In the genomic region with DNA sequence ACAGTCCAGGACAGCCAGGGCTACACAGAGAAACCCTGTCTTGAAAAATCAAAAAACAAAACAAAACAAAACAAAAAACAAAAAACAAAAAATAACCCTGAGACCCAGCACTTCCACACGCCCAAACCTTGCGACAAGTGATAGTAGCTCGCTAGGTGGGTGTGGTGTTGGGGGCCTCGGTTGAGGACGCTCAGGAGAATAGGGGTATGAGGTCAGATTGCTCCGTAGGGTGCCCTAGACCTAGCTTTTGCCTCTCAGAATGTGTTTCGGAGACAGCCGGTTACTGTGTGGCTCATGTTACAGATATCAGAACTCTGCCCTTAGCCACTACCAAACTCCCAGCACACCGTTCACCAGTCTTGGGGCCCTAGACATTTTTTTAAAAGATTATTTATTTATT, we compare ENCODE assay signal across 11 mouse cellular contexts. TPM values are rescaled to one million over a fixed set of nuclear protein-coding genes. Genes with fewer than 3 reads are reported as not detected.
DNase-seq lines count a peak whose midpoint lies in the region; ATAC-seq lines count a peak whose summit lies in the region.
"Had no signal": no experiment of that assay in that cellular context is flagged by ENCODE, and none has a peak within 500 bp of the region (broad histone marks: within the 10 kb centered on the region; RNA-seq: fewer than 3 reads in every experiment).

No protein-coding gene starts in this region.

- H3K36me3 ChIP-seq in forebrain, embryonic 10.5 days (replicated peaks) = peaks cover 10% of the 10 kb centered on the region
- peaks cover 7% of the 10 kb centered on the region; the same call in 1 of the 2 replicates for H3K36me3 ChIP-seq in forebrain, embryonic 16.5 days (ENCODE audit: control insufficient read depth, insufficient read depth)
- peaks cover 10% of the 10 kb centered on the region for H3K36me3 ChIP-seq in kidney, embryonic 15.5 days
- peaks cover 10% of the 10 kb centered on the region for H3K36me3 ChIP-seq in embryonic facial prominence, embryonic 14.5 days (ENCODE audit: control insufficient read depth, insufficient read depth, low read length)
- H3K36me3 ChIP-seq in liver, embryonic 13.5 days = peaks cover 5% of the 10 kb centered on the region

- WGBS in forebrain, embryonic 10.5 days = 81% methylated on average over 9 of the region's 9 CpGs
- WGBS in forebrain, embryonic 16.5 days = 82% methylated on average over 9 of the region's 9 CpGs
- 72% methylated on average over 9 of the region's 9 CpGs for WGBS in kidney, embryonic 15.5 days
- 71% methylated on average over 9 of the region's 9 CpGs for WGBS in embryonic facial prominence, embryonic 14.5 days
- WGBS in liver, embryonic 13.5 days (ENCODE audit: insufficient replicate concordance) = 27% methylated on average over 9 of the region's 9 CpGs

- peak overlapping the region; percentile 57 for H3K4me3 ChIP-seq in forebrain, embryonic 10.5 days
- no peak overlapping the region for H3K4me3 ChIP-seq in forebrain, embryonic 16.5 days (replicated peaks; ENCODE audit: low read length)
- peak overlapping the region; percentile 49; the same call in 1 of the 2 replicates for H3K4me3 ChIP-seq in kidney, embryonic 15.5 days (replicated peaks)
- no peak overlapping the region for H3K4me3 ChIP-seq in embryonic facial prominence, embryonic 14.5 days (ENCODE audit: low read depth, low read length)
- peak overlapping the region; percentile 64 for H3K4me3 ChIP-seq in liver, embryonic 13.5 days (replicated peaks)

- H3K9ac ChIP-seq in forebrain, embryonic 16.5 days (replicated peaks; ENCODE audit: low read depth, low read length) = no peak overlapping the region
- no peak overlapping the region for H3K9ac ChIP-seq in kidney, embryonic 15.5 days
- no peak overlapping the region for H3K9ac ChIP-seq in embryonic facial prominence, embryonic 14.5 days (ENCODE audit: low read depth, low read length)
- peak overlapping the region; percentile 68 for H3K9ac ChIP-seq in liver, embryonic 13.5 days

- no peak for ATAC-seq in forebrain, embryonic 16.5 days
- no peak for ATAC-seq in kidney, embryonic 15.5 days (replicated peaks; ENCODE audit: low FRiP score)
- no peak for ATAC-seq in embryonic facial prominence, embryonic 14.5 days (ENCODE audit: low read depth)
- ATAC-seq in liver, embryonic 13.5 days (ENCODE audit: low read depth) = peak; percentile 71

- H3K4me2 ChIP-seq in forebrain, embryonic 16.5 days (ENCODE audit: low read length) = no peak overlapping the region
- peak overlapping the region; percentile 72 for H3K4me2 ChIP-seq in kidney, embryonic 15.5 days
- peak overlapping the region; percentile 68; the same call in 1 of the 2 replicates for H3K4me2 ChIP-seq in embryonic facial prominence, embryonic 14.5 days (ENCODE audit: low read depth, low read length)
- peak overlapping the region; percentile 84 for H3K4me2 ChIP-seq in liver, embryonic 13.5 days

- peak overlapping the region; percentile 78 for H3K27ac ChIP-seq in forebrain, embryonic 10.5 days
- no peak overlapping the region for H3K27ac ChIP-seq in forebrain, embryonic 16.5 days (ENCODE audit: low read length)
- no peak overlapping the region; the same call in 1 of the 2 replicates for H3K27ac ChIP-seq in kidney, embryonic 15.5 days
- no peak overlapping the region for H3K27ac ChIP-seq in embryonic facial prominence, embryonic 14.5 days (replicated peaks; ENCODE audit: low read depth, low read length)
- H3K27ac ChIP-seq in liver, embryonic 13.5 days = peak overlapping the region; percentile 87

- H3K27me3 ChIP-seq in forebrain, embryonic 10.5 days (ENCODE audit: poor library complexity, severe bottlenecking) = no peaks in the 10 kb centered on the region
- H3K27me3 ChIP-seq in forebrain, embryonic 16.5 days (replicated peaks; ENCODE audit: control insufficient read depth, insufficient read depth, low read length) = no peaks in the 10 kb centered on the region
- H3K27me3 ChIP-seq in kidney, embryonic 15.5 days = no peaks in the 10 kb centered on the region
- H3K27me3 ChIP-seq in embryonic facial prominence, embryonic 14.5 days (replicated peaks; ENCODE audit: control insufficient read depth, insufficient read depth, low read length) = no peaks in the 10 kb centered on the region
- H3K27me3 ChIP-seq in liver, embryonic 13.5 days = no peaks in the 10 kb centered on the region
- H3K27me3 ChIP-seq: megakaryocyte, embryonic 14.5 days had no signal

- no peaks in the 10 kb centered on the region for H3K9me3 ChIP-seq in forebrain, embryonic 10.5 days
- no peaks in the 10 kb centered on the region for H3K9me3 ChIP-seq in forebrain, embryonic 16.5 days (ENCODE audit: control insufficient read depth, low read length)
- no peaks in the 10 kb centered on the region for H3K9me3 ChIP-seq in kidney, embryonic 15.5 days (replicated peaks)
- no peaks in the 10 kb centered on the region for H3K9me3 ChIP-seq in embryonic facial prominence, embryonic 14.5 days (ENCODE audit: control insufficient read depth, low read length)
- H3K9me3 ChIP-seq in liver, embryonic 13.5 days (replicated peaks) = no peaks in the 10 kb centered on the region
- H3K9me3 ChIP-seq: megakaryocyte, embryonic 14.5 days had no signal

- DNase-seq in forebrain, embryonic 10.5 days (ENCODE audit: extremely low spot score, low spot score) = no peak
- DNase-seq in kidney, postnatal 4 days = no peak
- DNase-seq in embryonic facial prominence, embryonic 14.5 days (ENCODE audit: low spot score) = no peak
- DNase-seq in liver, embryonic 13.5 days = no peak
- DNase-seq in gastrocnemius, adult 18-20 months (ENCODE audit: low spot score) = no peak
- no peak for DNase-seq in layer of hippocampus, adult 9-10 months (ENCODE audit: low spot score)

- H3K4me1 ChIP-seq in forebrain, embryonic 10.5 days = peaks cover 20% of the 10 kb centered on the region
- peaks cover 7% of the 10 kb centered on the region for H3K4me1 ChIP-seq in forebrain, embryonic 16.5 days (replicated peaks; ENCODE audit: control insufficient read depth, insufficient read depth, low read length)
- H3K4me1 ChIP-seq in kidney, embryonic 15.5 days = peaks cover 19% of the 10 kb centered on the region
- H3K4me1 ChIP-seq in embryonic facial prominence, embryonic 14.5 days (ENCODE audit: control insufficient read depth, insufficient read depth, low read length) = no peaks in the 10 kb centered on the region; the same call in 1 of the 2 replicates
- H3K4me1 ChIP-seq in liver, embryonic 13.5 days (replicated peaks) = peaks cover 54% of the 10 kb centered on the region

RNA-seq across cellular contexts. Expression of a gene that starts 7.4 kb away (rescaled TPM):
- 1.2 TPM in 2 replicates for polyA plus RNA-seq in forebrain, embryonic 10.5 days (2016; fragmentation: Nextera tagmentation; extraction: Ambion mirVana)
- 0.24 and 0.27 TPM in 2 replicates for polyA plus RNA-seq in forebrain, embryonic 16.5 days (2015; fragmentation: Nextera tagmentation; extraction: Ambion mirVana)
- 27.8 and 29.1 TPM in 2 replicates for polyA plus RNA-seq in kidney, embryonic 15.5 days (2015; fragmentation: Nextera tagmentation; extraction: Ambion mirVana)
- polyA plus RNA-seq in embryonic facial prominence, embryonic 14.5 days (2014; fragmentation: Nextera tagmentation; extraction: Ambion mirVana) = 6.4 and 6.9 TPM in 2 replicates
- 6.6 and 6.9 TPM in 2 replicates for polyA plus RNA-seq in liver, embryonic 13.5 days (2015; fragmentation: Nextera tagmentation; extraction: Ambion mirVana)
- not detected for total RNA-seq in gastrocnemius, adult 18-20 months (2021)
- total RNA-seq: granulocyte monocyte progenitor cell, adult 5-6 weeks; layer of hippocampus, postnatal 10 days had no signal

RNA-seq across cellular contexts. Expression of a gene that starts 12.3 kb away (rescaled TPM):
- 13.9 and 15.7 TPM in 2 replicates for polyA plus RNA-seq in forebrain, embryonic 10.5 days (2016; fragmentation: Nextera tagmentation; extraction: Ambion mirVana)
- polyA plus RNA-seq in forebrain, embryonic 16.5 days (2015; fragmentation: Nextera tagmentation; extraction: Ambion mirVana) = 7.6 and 11.1 TPM in 2 replicates
- polyA plus RNA-seq in kidney, embryonic 15.5 days (2015; fragmentation: Nextera tagmentation; extraction: Ambion mirVana) = 11.3 and 11.4 TPM in 2 replicates
- polyA plus RNA-seq in embryonic facial prominence, embryonic 14.5 days (2014; fragmentation: Nextera tagmentation; extraction: Ambion mirVana) = 4.7 and 6.4 TPM in 2 replicates
- polyA plus RNA-seq in liver, embryonic 13.5 days (2015; fragmentation: Nextera tagmentation; extraction: Ambion mirVana) = 3.5 and 3.8 TPM in 2 replicates
- total RNA-seq in gastrocnemius, adult 18-20 months (2021) = not detected

RNA-seq across cellular contexts. Expression of a gene that starts 14.7 kb away (rescaled TPM):
- 298 and 315 TPM in 2 replicates for polyA plus RNA-seq in forebrain, embryonic 10.5 days (2016; fragmentation: Nextera tagmentation; extraction: Ambion mirVana)
- 216 and 220 TPM in 2 replicates for polyA plus RNA-seq in forebrain, embryonic 16.5 days (2015; fragmentation: Nextera tagmentation; extraction: Ambion mirVana)
- 287 and 288 TPM in 2 replicates for polyA plus RNA-seq in kidney, embryonic 15.5 days (2015; fragmentation: Nextera tagmentation; extraction: Ambion mirVana)
- polyA plus RNA-seq in embryonic facial prominence, embryonic 14.5 days (2014; fragmentation: Nextera tagmentation; extraction: Ambion mirVana) = 288 and 308 TPM in 2 replicates
- 211 and 222 TPM in 2 replicates for polyA plus RNA-seq in liver, embryonic 13.5 days (2015; fragmentation: Nextera tagmentation; extraction: Ambion mirVana)
- 100 to 1,000 TPM; 132 to 136 TPM for total RNA-seq in gastrocnemius, adult 18-20 months (2021)

RNA-seq across cellular contexts. Expression of a gene that starts 14.7 kb away (rescaled TPM):
- polyA plus RNA-seq in forebrain, embryonic 10.5 days (2016; fragmentation: Nextera tagmentation; extraction: Ambion mirVana) = 224 and 227 TPM in 2 replicates
- polyA plus RNA-seq in forebrain, embryonic 16.5 days (2015; fragmentation: Nextera tagmentation; extraction: Ambion mirVana) = 139 and 164 TPM in 2 replicates
- polyA plus RNA-seq in kidney, embryonic 15.5 days (2015; fragmentation: Nextera tagmentation; extraction: Ambion mirVana) = 209 and 215 TPM in 2 replicates
- 166 and 174 TPM in 2 replicates for polyA plus RNA-seq in embryonic facial prominence, embryonic 14.5 days (2014; fragmentation: Nextera tagmentation; extraction: Ambion mirVana)
- polyA plus RNA-seq in liver, embryonic 13.5 days (2015; fragmentation: Nextera tagmentation; extraction: Ambion mirVana) = 142 and 153 TPM in 2 replicates
- total RNA-seq in gastrocnemius, adult 18-20 months (2021) = 10 to 100 TPM; 28.8 to 32.9 TPM

RNA-seq across cellular contexts. Expression of a gene that starts 28.3 kb away (rescaled TPM):
- 2.0 and 2.2 TPM in 2 replicates for polyA plus RNA-seq in forebrain, embryonic 10.5 days (2016; fragmentation: Nextera tagmentation; extraction: Ambion mirVana)
- 2.6 and 4.0 TPM in 2 replicates for polyA plus RNA-seq in forebrain, embryonic 16.5 days (2015; fragmentation: Nextera tagmentation; extraction: Ambion mirVana)
- 2.1 and 2.4 TPM in 2 replicates for polyA plus RNA-seq in kidney, embryonic 15.5 days (2015; fragmentation: Nextera tagmentation; extraction: Ambion mirVana)
- polyA plus RNA-seq in embryonic facial prominence, embryonic 14.5 days (2014; fragmentation: Nextera tagmentation; extraction: Ambion mirVana) = 1.7 and 2.4 TPM in 2 replicates
- polyA plus RNA-seq in liver, embryonic 13.5 days (2015; fragmentation: Nextera tagmentation; extraction: Ambion mirVana) = 0.31 and 0.51 TPM in 2 replicates
- total RNA-seq in gastrocnemius, adult 18-20 months (2021) = under 1 TPM; 0.71 to 0.84 TPM

Comparison
In these comparisons a context has a peak if more than half of its experiments do, and no peak if none do; other contexts are left out.
1. H3K27ac ChIP-seq: peak in forebrain, embryonic 10.5 days (single experiment) and liver, embryonic 13.5 days (single experiment); none in forebrain, embryonic 16.5 days (single experiment), kidney, embryonic 15.5 days (single experiment) and embryonic facial prominence, embryonic 14.5 days (single experiment).
2. H3K4me3 ChIP-seq: peak in forebrain, embryonic 10.5 days (single experiment), kidney, embryonic 15.5 days (single experiment) and liver, embryonic 13.5 days (single experiment); none in forebrain, embryonic 16.5 days (single experiment) and embryonic facial prominence, embryonic 14.5 days (single experiment).